Mouse (Mus musculus): ENCODE results near the gene Vwa5b2.

DNA sequence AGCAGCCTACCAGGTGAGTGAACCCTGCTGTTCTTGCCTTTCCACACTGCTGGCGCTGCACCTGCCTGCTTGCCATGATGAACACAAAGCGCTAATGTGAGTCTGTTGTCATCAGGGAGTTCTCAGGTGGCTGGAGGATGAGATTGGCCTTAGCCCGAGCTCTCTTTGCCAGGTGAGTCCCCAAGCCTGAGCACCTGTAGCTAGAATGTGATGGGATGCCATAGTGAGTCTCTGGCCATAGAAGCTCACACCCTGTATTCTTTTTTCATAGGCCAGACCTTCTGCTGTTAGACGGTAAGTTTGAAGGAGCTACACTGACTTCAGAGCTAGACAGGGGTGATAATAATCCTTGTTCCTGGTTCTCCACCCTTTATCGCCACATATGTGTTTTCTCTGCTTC lies 37.6 kb upstream of the Vwa5b2 start:
- TF ChIP-seq CTCF (IDR thresholded peaks at IDR 0.05; ENCODE audit: borderline replicate concordance, insufficient read depth, low read depth, low read length) (no peak), POLR2A (IDR thresholded peaks at IDR 0.05; ENCODE audit: borderline replicate concordance, insufficient read depth, low read length) (no peak)
